Mouse (Mus musculus): ENCODE results near the gene Bcl2l2. TPM values are rescaled to one million over a fixed set of nuclear protein-coding genes. Genes with fewer than 3 reads are reported as not detected.

Bcl2l2 gene
- polyA plus RNA-seq, 1 experiment = 109 TPM

- Histone ChIP-seq H3K4me1 (ENCODE audit: control insufficient read depth, insufficient read depth, low read length) (no peaks in the 10 kb centered on the region), H3K27ac (ENCODE audit: insufficient read depth, low read length) (no peak overlapping the region), H3K4me3 (ENCODE audit: insufficient read depth, low read length) (no peak overlapping the region)
- TF ChIP-seq POLR2A (IDR thresholded peaks at IDR 0.05; ENCODE audit: extremely low read depth, insufficient read depth, low read length) = no peak
These were observed 46.6 kb downstream of the Bcl2l2 start for GRCm38 (mm10) chr14:54929801-54930200.

- no peak overlapping the region for H3K27ac ChIP-seq (ENCODE audit: insufficient read depth, low read length)
- no peak for TF ChIP-seq CTCF (IDR thresholded peaks at IDR 0.05; ENCODE audit: extremely low read depth, insufficient read depth, low read length)
- no peak for TF ChIP-seq POLR2A (IDR thresholded peaks at IDR 0.05; ENCODE audit: extremely low read depth, insufficient read depth, low read length)
- no peaks in the 10 kb centered on the region for H3K4me1 ChIP-seq (ENCODE audit: control insufficient read depth, insufficient read depth, low read length)
- H3K4me3 ChIP-seq (ENCODE audit: insufficient read depth, low read length) = no peak overlapping the region
These were observed 47.3 kb downstream of the Bcl2l2 start for GRCm38 (mm10) chr14:54930431-54930830.

GRCm38 (mm10) chr14:54932645-54933150, 49.5 kb downstream of the Bcl2l2 start, which contains the start of gene Il25:
Il25 (plus strand) TSS chr14:54932695.
- Histone ChIP-seq H3K27ac (ENCODE audit: insufficient read depth, low read length) (no peak within 1 kb of the TSS), H3K4me1 (ENCODE audit: control insufficient read depth, insufficient read depth, low read length) (no peaks in the 10 kb centered on the region), H3K4me3 (ENCODE audit: insufficient read depth, low read length) (no peak within 1 kb of the TSS)
- TF ChIP-seq POLR2A (IDR thresholded peaks at IDR 0.05; ENCODE audit: extremely low read depth, insufficient read depth, low read length) (no peak), CTCF (IDR thresholded peaks at IDR 0.05; ENCODE audit: extremely low read depth, insufficient read depth, low read length) (no peak)

- TF ChIP-seq CTCF (IDR thresholded peaks at IDR 0.05; ENCODE audit: extremely low read depth, insufficient read depth, low read length) = no peak
- no peak; the same call in 1 of the 2 replicates for TF ChIP-seq POLR2A (IDR thresholded peaks at IDR 0.05; ENCODE audit: extremely low read depth, insufficient read depth, low read length)
- H3K4me3 ChIP-seq (ENCODE audit: insufficient read depth, low read length) = peak within 1 kb of the TSS; percentile 23
- H3K27ac ChIP-seq (ENCODE audit: insufficient read depth, low read length) = peak within 1 kb of the TSS; percentile 92
- H3K4me1 ChIP-seq (ENCODE audit: control insufficient read depth, insufficient read depth, low read length) = no peaks in the 10 kb centered on the region
These were observed 53.0 kb downstream of the Bcl2l2 start, which contains the start of gene Cmtm5 for GRCm38 (mm10) chr14:54935904-54936830. Cmtm5 (plus strand) TSS chr14:54936261.

- Histone ChIP-seq H3K27ac (ENCODE audit: insufficient read depth, low read length) (peak overlapping the region; percentile 92; the same call in 1 of the 2 replicates), H3K4me3 (ENCODE audit: insufficient read depth, low read length) (peak overlapping the region; percentile 23), H3K4me1 (ENCODE audit: control insufficient read depth, insufficient read depth, low read length) (no peaks in the 10 kb centered on the region)
- TF ChIP-seq CTCF (IDR thresholded peaks at IDR 0.05; ENCODE audit: extremely low read depth, insufficient read depth, low read length) = no peak
- TF ChIP-seq POLR2A (IDR thresholded peaks at IDR 0.05; ENCODE audit: extremely low read depth, insufficient read depth, low read length) = no peak
These were observed 53.6 kb downstream of the Bcl2l2 start for GRCm38 (mm10) chr14:54936831-54937160.

- TF ChIP-seq CTCF (IDR thresholded peaks at IDR 0.05; ENCODE audit: extremely low read depth, insufficient read depth, low read length) = no peak
- no peak for TF ChIP-seq POLR2A (IDR thresholded peaks at IDR 0.05; ENCODE audit: extremely low read depth, insufficient read depth, low read length)
- Histone ChIP-seq H3K27ac (ENCODE audit: insufficient read depth, low read length) (0 out of 2 replicates have a peak overlapping the region, but pooled peaks have one; percentile 29), H3K4me3 (ENCODE audit: insufficient read depth, low read length) (peak overlapping the region; percentile 23), H3K4me1 (ENCODE audit: control insufficient read depth, insufficient read depth, low read length) (no peaks in the 10 kb centered on the region)
These were observed 54.4 kb downstream of the Bcl2l2 start for GRCm38 (mm10) chr14:54937361-54938182.

Other genes with a start within 250 kb of the Bcl2l2 start
- gene Gm17606, start 242.4 kb upstream of the Bcl2l2 start, polyA plus RNA-seq (2012; rRNA removed) = not detected in 2 replicates
- gene Cdh24, start 242.0 kb upstream of the Bcl2l2 start, polyA plus RNA-seq (2012; rRNA removed) = 13.3 and 18.6 TPM in 2 replicates
- 35.1 and 37.9 TPM in 2 replicates for gene 1700123O20Rik, start 197.2 kb upstream of the Bcl2l2 start, polyA plus RNA-seq (2012; rRNA removed)
- 169 and 194 TPM in 2 replicates for gene Acin1, start 196.4 kb upstream of the Bcl2l2 start, polyA plus RNA-seq (2012; rRNA removed)
- gene Gm29776, start 184.5 kb upstream of the Bcl2l2 start, polyA plus RNA-seq (2012; rRNA removed) = 0.04 and 0.06 TPM in 2 replicates
- gene Cebpe, start 171.2 kb upstream of the Bcl2l2 start, polyA plus RNA-seq (2012; rRNA removed) = 0.09 TPM in 1 of 2 replicates, not detected in the other
- 51.3 and 54.7 TPM in 2 replicates for gene Slc7a8, start 101.4 kb upstream of the Bcl2l2 start, polyA plus RNA-seq (2012; rRNA removed)
- gene Rnf212b, start 69.2 kb upstream of the Bcl2l2 start, polyA plus RNA-seq (2012; rRNA removed) = not detected in 2 replicates
- gene Homez, start 12.4 kb upstream of the Bcl2l2 start, polyA plus RNA-seq (2012; rRNA removed) = 9.6 TPM in 2 replicates
- gene Ppp1r3e, start 5.8 kb upstream of the Bcl2l2 start, polyA plus RNA-seq (2012; rRNA removed) = 15.7 and 16.1 TPM in 2 replicates
- gene Gm20521, start 64 bp downstream of the Bcl2l2 start, polyA plus RNA-seq (2012; rRNA removed) = 0.15 and 0.50 TPM in 2 replicates
- gene Pabpn1, start 9.1 kb downstream of the Bcl2l2 start, polyA plus RNA-seq (2012; rRNA removed) = 414 and 456 TPM in 2 replicates
- gene Slc22a17, start 29.8 kb downstream of the Bcl2l2 start, polyA plus RNA-seq (2012; rRNA removed) = 776 and 795 TPM in 2 replicates
- 7.5 and 8.2 TPM in 2 replicates for gene Efs, start 42.7 kb downstream of the Bcl2l2 start, polyA plus RNA-seq (2012; rRNA removed)
- 0.13 and 0.17 TPM in 2 replicates for gene Il25, start 49.3 kb downstream of the Bcl2l2 start, polyA plus RNA-seq (2012; rRNA removed)
- 136 and 169 TPM in 2 replicates for gene Cmtm5, start 52.9 kb downstream of the Bcl2l2 start, polyA plus RNA-seq (2012; rRNA removed)
- 0.17 TPM in 1 of 2 replicates, not detected in the other for gene Myh6, start 83.5 kb downstream of the Bcl2l2 start, polyA plus RNA-seq (2012; rRNA removed)
- gene Gm17428, start 93.6 kb downstream of the Bcl2l2 start, polyA plus RNA-seq (2012; rRNA removed) = not detected in 2 replicates
- gene Myh7, start 111.2 kb downstream of the Bcl2l2 start, polyA plus RNA-seq (2012; rRNA removed) = 29.0 and 34.8 TPM in 2 replicates
- gene Ngdn, start 132.1 kb downstream of the Bcl2l2 start, polyA plus RNA-seq (2012; rRNA removed) = 35.3 and 38.6 TPM in 2 replicates
- gene Zfhx2, start 208.9 kb downstream of the Bcl2l2 start, polyA plus RNA-seq (2012; rRNA removed) = 13.0 and 13.1 TPM in 2 replicates
- 13.8 and 14.5 TPM in 2 replicates for gene Thtpa, start 211.4 kb downstream of the Bcl2l2 start, polyA plus RNA-seq (2012; rRNA removed)
- gene Ap1g2, start 223.2 kb downstream of the Bcl2l2 start, polyA plus RNA-seq (2012; rRNA removed) = 14.7 and 15.4 TPM in 2 replicates
- gene Jph4, start 233.6 kb downstream of the Bcl2l2 start, polyA plus RNA-seq (2012; rRNA removed) = 244 and 247 TPM in 2 replicates